Mouse (Mus musculus) neural tube, embryonic 13.5 days (tissue): ENCODE measurements around the gene Rragd. TPM values are rescaled to one million over a fixed set of nuclear protein-coding genes. Genes with fewer than 3 reads are reported as not detected.
"Not testable (repeated sequence)": the region's sequence is repeated elsewhere in the genome, so short reads cannot be mapped to it uniquely, and the experiment has no call there.

Source experiments
- ATAC-seq: fragments of 200-750 bp; cut with Nextera tagmentation; 2 replicates; pipeline ENCODE4 v1.8.0; 2017; ENCODE audit warnings: low read depth, mild to moderate bottlenecking, moderate TSS enrichment, moderate library complexity
- H3K27ac ChIP-seq: fragments of 300-500 bp; sonication (generic); replicated peaks from 2 replicates; pipeline ENCODE4 v1.5.1; 2015; ENCODE audit warnings: moderate library complexity, mild to moderate bottlenecking, inconsistent platforms
- H3K27me3 ChIP-seq: fragments of 300-500 bp; sonication (generic); 2 replicates; pipeline ENCODE4 v1.6.1; 2015; ENCODE audit warnings: mild to moderate bottlenecking, inconsistent platforms
- H3K36me3 ChIP-seq: fragments of 300-500 bp; sonication (generic); 2 replicates; pipeline ENCODE4 v1.6.1; 2015; ENCODE audit warnings: mild to moderate bottlenecking, inconsistent platforms
- H3K4me1 ChIP-seq: fragments of 300-500 bp; sonication (generic); replicated peaks from 2 replicates; pipeline ENCODE4 v1.6.1; 2015; ENCODE audit warnings: inconsistent platforms
- H3K4me2 ChIP-seq: fragments of 300-500 bp; sonication (generic); 2 replicates; pipeline ENCODE4 v1.6.1; 2015; ENCODE audit warnings: inconsistent platforms, mild to moderate bottlenecking, moderate library complexity
- H3K4me3 ChIP-seq: fragments of 300-500 bp; sonication (generic); 2 replicates; pipeline ENCODE4 v1.5.1; 2015; ENCODE audit warnings: mild to moderate bottlenecking, inconsistent platforms
- H3K9ac ChIP-seq: fragments of 300-500 bp; sonication (generic); 2 replicates; pipeline ENCODE4 v1.6.1; 2015; ENCODE audit warnings: moderate library complexity, mild to moderate bottlenecking, inconsistent platforms
- H3K9me3 ChIP-seq: fragments of 300-500 bp; sonication (generic); 2 replicates; pipeline ENCODE4 v1.6.1; 2016; ENCODE audit warnings: inconsistent platforms
- WGBS: fragments of 180-500 bp; shearing (Covaris S2); methylation state at CpG from one replicate; pipeline ENCODE4 v1.1.7; 2015; 5-methylcytosine and 5-hydroxymethylcytosine counted together
- polyA plus RNA-seq: library from polyadenylated mRNA; unstranded; fragments of >200 nt; fragmentation: Nextera tagmentation; extraction: Ambion mirVana; gene quantifications from 2 replicates; pipeline ENCODE4 v1.2.1, GENCODE M21; 2015

Gene Rragd
- polyA plus RNA-seq, 1 experiment from 2014 or later, result 41.3 TPM

DNA sequence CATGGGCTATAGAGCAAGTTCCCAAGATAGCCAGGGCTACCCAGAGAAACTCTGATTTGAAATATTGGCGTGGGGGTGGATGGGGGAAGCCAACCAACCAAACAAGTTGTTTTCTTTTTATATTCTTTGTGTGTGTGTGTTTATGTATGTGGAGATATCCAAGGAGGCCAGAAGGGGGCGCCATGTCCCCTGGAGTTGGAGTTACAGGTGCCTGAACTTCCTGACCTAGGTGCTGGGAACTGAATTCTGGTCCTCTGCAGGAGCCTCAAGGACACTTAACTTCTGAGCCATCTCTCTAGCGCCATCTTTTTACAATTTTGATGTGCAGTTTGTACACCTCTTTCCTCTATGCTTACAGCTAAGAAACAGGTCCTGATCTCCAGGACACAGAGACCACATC lies 11.3 kb downstream of the Rragd start:
- 82% methylated on average over 3 of the region's 3 CpGs for WGBS
- no peak for ATAC-seq
- peaks cover 8% of the 10 kb centered on the region for H3K36me3 ChIP-seq
- no peak overlapping the region for H3K9ac ChIP-seq
- H3K9me3 ChIP-seq, result no peaks in the 10 kb centered on the region
- no peak overlapping the region for H3K27ac ChIP-seq
- H3K4me2 ChIP-seq, result no peak overlapping the region
- H3K27me3 ChIP-seq, result no peaks in the 10 kb centered on the region
- no peaks in the 10 kb centered on the region for H3K4me1 ChIP-seq
- H3K4me3 ChIP-seq, result no peak overlapping the region

DNA sequence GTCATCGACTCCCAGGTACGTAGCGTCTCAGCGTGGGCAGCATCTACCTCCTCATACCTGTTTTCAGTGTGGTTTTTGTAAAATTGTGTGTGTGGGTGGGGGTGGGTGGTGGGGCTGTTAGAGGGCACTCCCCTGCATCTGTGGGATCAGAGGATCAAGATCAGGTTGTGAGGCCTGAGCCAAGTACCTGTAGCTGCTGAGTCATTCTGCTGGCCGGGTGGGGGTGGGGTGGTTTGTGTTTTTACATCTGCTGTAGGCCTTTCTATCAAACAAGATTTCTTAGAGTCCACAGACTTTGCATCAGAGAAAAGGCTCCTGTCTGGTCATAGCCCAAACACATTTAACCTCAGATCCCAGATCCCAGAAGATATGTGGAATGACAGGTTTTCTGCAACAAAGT lies 13.2 kb downstream of the Rragd start:
- no peak overlapping the region for H3K27ac ChIP-seq
- no peak for ATAC-seq
- WGBS, result 98% methylated on average over 5 of the region's 5 CpGs

DNA sequence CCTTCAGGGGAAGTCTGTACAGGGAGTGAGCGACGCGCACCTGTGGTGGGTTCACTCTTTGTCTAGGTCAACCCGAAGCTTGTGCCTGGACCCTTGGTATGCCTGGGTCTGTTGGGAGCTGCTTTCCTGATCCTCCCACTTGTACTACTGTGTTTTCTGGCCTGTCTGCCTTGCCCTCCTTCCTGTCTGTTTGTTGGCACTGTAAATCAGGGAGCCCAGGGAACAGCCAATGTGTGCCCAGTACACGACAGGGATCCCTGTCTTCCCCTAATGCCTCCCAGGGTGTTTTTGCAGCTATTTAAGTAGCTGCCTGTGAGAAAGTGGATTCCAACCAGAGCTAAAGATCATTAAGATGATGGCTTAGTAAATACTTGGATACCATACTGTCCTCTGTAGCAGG lies 14.7 kb downstream of the Rragd start:
- H3K4me1 ChIP-seq, result no peaks in the 10 kb centered on the region
- no peaks in the 10 kb centered on the region for H3K9me3 ChIP-seq
- no peak for ATAC-seq
- H3K27ac ChIP-seq, result no peak overlapping the region
- no peak overlapping the region for H3K9ac ChIP-seq
- H3K36me3 ChIP-seq, result peaks cover 19% of the 10 kb centered on the region
- WGBS, result 83% methylated on average over 5 of the region's 5 CpGs
- no peak overlapping the region for H3K4me2 ChIP-seq
- H3K4me3 ChIP-seq, result no peak overlapping the region
- no peaks in the 10 kb centered on the region for H3K27me3 ChIP-seq

More for the DNA sequence above, 13.2 kb downstream of the Rragd start:
- no peak overlapping the region for H3K9ac ChIP-seq
- H3K9me3 ChIP-seq, result no peaks in the 10 kb centered on the region
- peaks cover 19% of the 10 kb centered on the region for H3K36me3 ChIP-seq
- H3K4me1 ChIP-seq, result no peaks in the 10 kb centered on the region
- H3K4me3 ChIP-seq, result no peak overlapping the region
- H3K27me3 ChIP-seq, result no peaks in the 10 kb centered on the region
- no peak overlapping the region for H3K4me2 ChIP-seq

DNA sequence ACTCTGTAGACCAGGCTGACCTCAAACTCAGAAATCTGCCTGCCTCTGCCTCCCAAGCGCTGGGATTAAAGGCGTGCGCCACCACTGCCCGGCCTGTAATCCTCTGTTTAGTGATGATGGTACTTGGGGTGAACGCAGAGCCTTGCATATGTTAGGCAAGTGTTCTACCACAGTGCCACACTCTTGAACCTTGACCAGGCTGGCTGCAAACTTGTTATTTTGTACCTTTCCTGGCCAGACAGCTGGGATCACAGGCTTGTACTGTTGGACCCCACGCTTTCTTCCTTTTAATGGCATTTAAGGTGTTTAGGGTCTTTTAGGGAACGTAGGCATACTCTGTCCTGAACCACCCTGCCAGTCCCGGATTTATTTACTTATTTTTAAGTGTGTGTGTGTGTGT lies 16.2 kb downstream of the Rragd start:
- 96% methylated on average over 8 of the region's 8 CpGs for WGBS
- no peaks in the 10 kb centered on the region for H3K27me3 ChIP-seq
- H3K4me2 ChIP-seq, result no peak overlapping the region
- H3K4me3 ChIP-seq, result no peak overlapping the region
- H3K9ac ChIP-seq, result no peak overlapping the region
- H3K36me3 ChIP-seq, result peaks cover 25% of the 10 kb centered on the region
- H3K4me1 ChIP-seq, result no peaks in the 10 kb centered on the region
- no peak for ATAC-seq
- no peak overlapping the region for H3K27ac ChIP-seq
- no peaks in the 10 kb centered on the region for H3K9me3 ChIP-seq

DNA sequence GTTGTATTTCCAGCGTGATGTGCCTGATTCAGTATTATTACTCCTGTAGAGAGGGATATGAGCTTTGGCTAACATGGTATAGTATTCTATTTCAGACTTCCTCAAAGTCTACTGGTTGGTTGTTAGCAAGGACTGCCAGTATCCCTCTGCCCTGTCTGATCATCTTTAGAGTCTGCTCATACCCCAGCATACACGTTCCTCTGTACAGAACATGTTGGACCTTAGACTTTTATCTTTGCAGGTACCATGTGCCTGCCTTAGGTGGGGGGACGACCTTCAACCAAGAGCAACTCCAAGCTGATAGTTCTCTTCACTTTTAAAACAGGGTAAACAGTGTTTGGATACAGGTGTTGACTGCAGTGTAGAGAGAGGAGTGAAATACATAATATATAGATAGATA lies 19.2 kb downstream of the Rragd start:
- 89% methylated on average over 3 of the region's 3 CpGs for WGBS
- Histone ChIP-seq H3K4me3 (no peak overlapping the region), H3K36me3 (peaks cover 47% of the 10 kb centered on the region), H3K9ac (no peak overlapping the region), H3K9me3 (no peaks in the 10 kb centered on the region), H3K27me3 (no peaks in the 10 kb centered on the region), H3K4me2 (no peak overlapping the region), H3K4me1 (no peaks in the 10 kb centered on the region), H3K27ac (no peak overlapping the region)
- no peak for ATAC-seq

DNA sequence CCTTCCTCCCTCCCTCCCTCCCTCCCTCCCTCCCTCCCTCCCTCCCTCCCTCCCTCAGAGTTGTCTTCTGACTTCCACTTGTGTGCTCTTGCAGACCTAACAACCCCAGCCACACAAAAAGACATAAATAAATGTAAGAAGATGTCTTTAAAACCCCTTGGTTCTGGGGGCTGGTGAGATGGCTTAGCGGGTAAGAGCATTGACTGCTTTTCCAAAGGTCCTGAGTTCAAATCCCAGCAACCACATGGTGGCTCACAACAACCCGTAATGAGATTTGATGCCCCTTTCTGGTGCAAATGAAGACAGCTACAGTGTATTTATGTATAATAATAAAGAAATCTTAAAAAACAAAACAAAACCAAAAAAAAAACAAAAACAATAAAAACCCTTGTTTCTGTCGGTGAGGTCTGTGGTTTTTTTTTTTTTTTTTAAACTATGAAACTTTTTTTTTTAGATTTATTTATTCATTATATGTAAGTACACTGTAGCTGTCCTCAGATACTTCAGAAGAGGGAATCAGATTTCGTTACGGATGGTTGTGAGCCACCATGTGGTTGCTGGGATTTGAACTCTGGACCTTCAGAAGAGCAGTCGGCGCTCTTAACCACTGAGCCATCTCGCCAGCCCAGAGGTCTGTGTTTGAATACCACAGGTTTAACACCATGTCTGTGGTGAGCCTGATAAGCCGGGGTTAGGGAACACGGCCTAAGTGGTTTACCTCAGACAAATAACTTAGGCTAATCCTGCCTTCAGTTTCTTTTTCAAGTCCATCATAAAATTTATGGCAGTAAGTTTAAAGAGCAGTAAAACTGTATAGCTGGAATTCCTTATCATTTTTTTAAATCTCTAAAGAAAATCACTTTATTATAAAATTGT lies 23.0 kb downstream of the Rragd start:
- not testable (repeated sequence) for H3K4me2 ChIP-seq, H3K27ac ChIP-seq, H3K4me1 ChIP-seq, H3K27me3 ChIP-seq, ATAC-seq, H3K4me3 ChIP-seq, H3K9me3 ChIP-seq, H3K9ac ChIP-seq
- 94% methylated on average over 10 of the region's 10 CpGs for WGBS
- H3K36me3 ChIP-seq, result peaks cover 48% of the 10 kb centered on the region

DNA sequence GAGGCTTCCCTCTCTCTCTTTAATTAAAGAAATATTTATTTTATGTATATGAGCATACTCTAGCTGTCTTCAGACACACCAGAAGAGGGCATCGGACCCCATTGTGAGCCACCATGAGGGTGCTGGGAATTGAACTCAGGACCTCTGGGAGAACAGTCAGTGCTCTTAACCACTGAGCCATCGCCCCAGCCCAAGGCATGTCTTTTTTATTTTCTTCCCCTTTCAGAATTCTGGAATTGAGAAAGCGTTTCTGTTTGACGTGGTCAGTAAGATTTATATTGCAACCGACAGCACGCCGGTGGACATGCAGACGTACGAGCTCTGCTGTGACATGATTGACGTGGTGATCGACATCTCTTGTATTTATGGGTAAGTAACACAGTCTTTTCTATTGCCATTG lies 24.0 kb downstream of the Rragd start:
- Histone ChIP-seq H3K9me3 (no peaks in the 10 kb centered on the region), H3K36me3 (peaks cover 48% of the 10 kb centered on the region), H3K4me1 (no peaks in the 10 kb centered on the region), H3K9ac (no peak overlapping the region), H3K27ac (no peak overlapping the region), H3K4me2 (no peak overlapping the region), H3K27me3 (no peaks in the 10 kb centered on the region), H3K4me3 (no peak overlapping the region)
- no peak for ATAC-seq
- 89% methylated on average over 11 of the region's 11 CpGs for WGBS

DNA sequence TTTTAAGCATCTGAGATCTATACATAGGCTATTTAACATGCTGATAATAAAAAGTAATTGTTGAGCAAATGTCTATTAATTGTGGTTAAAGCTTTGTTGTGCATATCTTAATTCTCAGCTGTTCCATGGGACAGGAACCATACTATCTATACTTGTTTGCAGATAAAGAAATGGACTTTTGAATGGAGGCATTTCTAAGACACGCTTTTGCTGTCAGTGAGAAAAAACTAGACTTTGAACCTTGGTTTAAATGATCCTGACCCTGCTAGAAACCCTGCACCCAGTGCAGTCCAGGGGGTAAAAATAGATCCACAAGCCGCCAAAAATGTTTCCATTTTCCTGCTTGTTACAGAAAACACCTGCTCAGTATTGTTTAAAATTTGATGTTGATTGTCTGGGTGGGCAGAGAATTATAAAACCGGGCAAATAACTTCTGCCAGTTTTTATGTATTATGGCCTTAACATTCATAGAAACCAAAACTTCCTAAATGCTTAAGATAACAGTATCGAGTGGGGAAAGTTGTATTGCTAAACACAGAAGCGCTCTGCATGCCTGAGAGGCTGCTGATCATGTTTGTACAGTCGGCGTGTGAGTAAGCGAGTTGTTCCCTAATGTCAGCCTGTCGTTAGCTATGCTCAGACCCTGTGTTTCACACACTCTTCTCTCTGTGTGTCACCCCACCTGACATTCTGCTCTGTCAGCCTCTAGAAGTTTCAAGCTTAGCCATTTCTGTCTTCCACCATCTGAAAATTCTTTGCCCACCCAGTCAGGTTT lies 24.8 kb downstream of the Rragd start:
- Histone ChIP-seq H3K27me3 (no peaks in the 10 kb centered on the region), H3K4me1 (no peaks in the 10 kb centered on the region), H3K36me3 (peaks cover 51% of the 10 kb centered on the region), H3K9me3 (no peaks in the 10 kb centered on the region), H3K4me3 (no peak overlapping the region), H3K4me2 (no peak overlapping the region), H3K27ac (no peak overlapping the region), H3K9ac (no peak overlapping the region)
- no peak for ATAC-seq
- WGBS, result 90% methylated on average over 9 of the region's 9 CpGs

DNA sequence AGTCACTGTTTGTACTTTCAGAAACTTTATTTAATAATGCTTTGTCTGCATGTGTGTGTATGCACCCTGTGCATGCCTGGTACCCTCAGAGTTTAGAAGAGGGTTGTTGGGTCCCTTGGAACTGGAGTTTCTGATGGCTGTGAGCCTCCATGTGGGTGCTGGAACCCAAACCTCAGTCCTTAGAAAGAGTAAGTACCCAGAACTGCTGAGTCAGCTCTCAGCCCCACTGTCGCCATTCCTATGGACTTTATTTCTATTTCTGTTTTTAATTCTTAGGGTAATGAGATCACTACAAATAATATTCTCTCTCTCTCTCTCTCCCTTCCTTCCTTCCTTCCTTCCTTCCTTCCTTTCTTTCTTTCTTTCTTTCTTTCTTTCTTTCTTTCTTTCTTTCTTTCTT lies 27.2 kb downstream of the Rragd start:
- Histone ChIP-seq H3K9me3 (no peaks in the 10 kb centered on the region), H3K27me3 (no peaks in the 10 kb centered on the region), H3K4me1 (no peaks in the 10 kb centered on the region), H3K4me2 (no peak overlapping the region), H3K9ac (no peak overlapping the region), H3K27ac (no peak overlapping the region), H3K36me3 (peaks cover 61% of the 10 kb centered on the region), H3K4me3 (no peak overlapping the region)
- WGBS, result 97% methylated on average over 1 of the region's 1 CpGs
- no peak for ATAC-seq

DNA sequence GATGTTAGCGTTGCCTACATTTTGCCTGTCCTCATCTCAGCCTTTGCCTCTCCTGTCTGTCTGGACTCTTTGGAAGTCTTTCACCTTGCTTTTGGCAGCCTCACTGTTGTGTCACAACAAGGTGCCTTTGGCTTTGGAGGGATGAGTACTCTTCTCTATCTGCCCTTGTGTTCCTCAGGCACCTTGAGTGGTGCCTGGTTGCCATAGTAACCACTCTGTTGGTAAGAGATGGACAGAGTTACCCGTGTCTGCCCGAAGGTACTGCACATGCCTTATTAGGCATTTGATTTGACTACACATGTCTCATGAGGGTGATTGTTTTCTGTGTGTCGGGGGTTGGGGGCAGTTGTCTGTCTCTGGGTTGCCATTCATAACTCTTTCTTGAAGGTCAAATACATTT lies 29.6 kb downstream of the Rragd start:
- Histone ChIP-seq H3K4me2 (no peak overlapping the region), H3K9ac (no peak overlapping the region), H3K27ac (no peak overlapping the region), H3K36me3 (peaks cover 45% of the 10 kb centered on the region), H3K4me1 (no peaks in the 10 kb centered on the region), H3K27me3 (no peaks in the 10 kb centered on the region), H3K9me3 (no peaks in the 10 kb centered on the region), H3K4me3 (no peak overlapping the region)
- WGBS, result 74% methylated on average over 4 of the region's 4 CpGs
- ATAC-seq, result no peak

DNA sequence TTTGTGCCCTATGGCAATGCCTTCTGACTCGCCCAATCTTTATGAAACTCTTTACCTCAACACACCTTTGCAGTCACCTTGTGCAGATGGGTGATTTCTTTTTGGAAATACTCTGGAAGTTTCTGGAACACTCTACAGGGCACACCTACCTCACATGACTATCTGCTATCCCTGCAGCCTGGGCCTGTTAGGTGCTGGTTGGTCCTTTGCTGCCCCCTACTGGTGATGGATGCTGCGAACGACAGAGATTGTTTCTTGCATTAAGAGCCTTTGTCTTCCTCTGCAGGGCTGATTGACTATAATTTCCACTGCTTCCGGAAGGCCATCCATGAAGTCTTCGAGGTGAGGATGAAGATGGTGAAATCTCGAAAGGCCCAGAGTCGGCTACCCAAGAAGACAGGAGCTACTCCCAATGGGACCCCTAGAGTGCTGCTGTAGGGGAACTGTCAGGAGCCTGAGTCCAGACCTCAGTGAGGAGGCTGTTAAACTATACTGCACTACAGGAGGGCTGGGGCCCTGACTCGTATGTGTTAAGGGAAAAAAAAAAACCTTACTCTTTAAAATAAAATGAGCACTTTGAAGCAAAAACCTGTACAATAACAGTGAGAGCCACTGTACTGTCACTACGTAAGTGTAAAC lies 35.6 kb downstream of the Rragd start:
- H3K4me3 ChIP-seq, result no peak overlapping the region
- 58% methylated on average over 9 of the region's 9 CpGs for WGBS

DNA sequence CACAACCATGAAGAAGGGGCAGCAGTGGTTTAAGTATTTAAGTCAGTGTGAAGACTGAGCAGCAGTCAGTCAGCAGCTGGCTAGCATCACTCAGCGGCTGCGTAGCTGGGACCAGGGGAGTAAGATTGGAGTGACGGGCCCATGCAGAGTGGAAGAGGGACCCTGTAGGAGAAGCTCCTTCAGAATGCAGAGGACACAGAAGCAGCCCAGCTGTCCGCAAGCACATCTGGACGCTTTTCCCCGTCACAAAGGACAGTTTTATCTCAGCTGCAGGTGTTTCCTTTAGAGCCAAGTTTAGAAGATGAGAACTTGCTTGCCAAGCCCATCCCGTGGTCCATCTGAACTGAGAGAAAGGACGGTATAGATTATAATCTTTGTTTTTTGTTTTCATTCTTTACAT lies 41.6 kb downstream of the Rragd start:
- H3K4me2 ChIP-seq, result no peak overlapping the region
- peaks cover 10% of the 10 kb centered on the region for H3K4me1 ChIP-seq
- no peak overlapping the region for H3K27ac ChIP-seq
- 88% methylated on average over 8 of the region's 8 CpGs for WGBS
- ATAC-seq, result no peak
- H3K9ac ChIP-seq, result no peak overlapping the region
- peaks cover 41% of the 10 kb centered on the region for H3K36me3 ChIP-seq
- no peaks in the 10 kb centered on the region for H3K27me3 ChIP-seq
- H3K4me3 ChIP-seq, result no peak overlapping the region
- no peaks in the 10 kb centered on the region for H3K9me3 ChIP-seq

More for the DNA sequence above, 35.6 kb downstream of the Rragd start:
- no peak overlapping the region for H3K9ac ChIP-seq
- no peaks in the 10 kb centered on the region for H3K9me3 ChIP-seq
- H3K4me2 ChIP-seq, result no peak overlapping the region
- H3K4me1 ChIP-seq, result no peaks in the 10 kb centered on the region
- no peak overlapping the region for H3K27ac ChIP-seq
- H3K27me3 ChIP-seq, result no peaks in the 10 kb centered on the region
- peaks cover 36% of the 10 kb centered on the region for H3K36me3 ChIP-seq
- ATAC-seq, result peak; percentile 88
